Mouse (Mus musculus): ENCODE measurements around the gene 1110059E24Rik.
"Not testable (repeated sequence)": the region's sequence is repeated elsewhere in the genome, so short reads cannot be mapped to it uniquely, and the experiment has no call there.

1110059E24Rik gene

DNA sequence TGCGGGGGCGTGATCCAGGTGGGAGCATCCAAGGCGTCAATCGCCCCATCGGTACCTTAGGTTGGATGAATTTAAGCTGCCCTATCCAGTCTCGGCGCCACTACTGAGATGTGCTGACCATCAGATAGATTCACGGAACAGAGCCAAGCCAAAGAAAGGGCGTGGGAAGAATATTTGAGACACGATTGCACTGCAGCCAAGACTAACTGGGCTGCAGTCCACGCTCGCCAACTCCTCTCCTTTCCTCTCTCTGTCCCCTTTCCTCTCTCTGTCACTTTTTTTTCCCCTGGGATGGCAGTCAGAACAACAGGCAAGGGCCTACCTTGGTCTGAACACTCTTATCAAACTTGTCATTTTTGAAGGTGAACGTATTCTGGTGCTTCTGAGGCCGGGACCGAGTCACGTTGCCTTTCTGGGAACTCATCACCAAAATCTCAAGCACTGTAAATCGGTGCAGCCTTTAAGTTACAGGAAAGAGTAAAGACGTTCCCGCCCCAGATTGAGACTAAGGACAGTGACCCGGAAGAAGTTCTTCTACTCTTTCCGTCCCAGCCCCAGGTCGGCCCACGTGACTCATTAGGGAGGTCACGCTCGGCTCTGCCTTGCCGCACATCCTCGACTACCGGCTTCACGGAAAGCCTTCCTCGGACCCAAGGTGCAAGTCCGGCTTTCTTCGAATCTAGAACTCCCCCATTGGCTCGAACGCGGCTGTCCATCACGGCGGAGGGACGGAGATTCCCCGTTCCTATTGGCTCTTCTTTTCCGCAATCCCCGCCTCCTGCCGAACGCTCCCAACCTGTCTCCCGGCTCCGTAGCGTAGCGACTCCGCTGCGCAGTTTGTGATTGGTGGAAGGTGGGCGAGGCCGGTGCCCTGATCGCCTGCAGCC is at the start of gene 1110059E24Rik:
1110059E24Rik (minus strand) TSS at position 692 of the 887 bp plus-strand sequence.
- peak; percentile 97 to 99 for DNase-seq

DNA sequence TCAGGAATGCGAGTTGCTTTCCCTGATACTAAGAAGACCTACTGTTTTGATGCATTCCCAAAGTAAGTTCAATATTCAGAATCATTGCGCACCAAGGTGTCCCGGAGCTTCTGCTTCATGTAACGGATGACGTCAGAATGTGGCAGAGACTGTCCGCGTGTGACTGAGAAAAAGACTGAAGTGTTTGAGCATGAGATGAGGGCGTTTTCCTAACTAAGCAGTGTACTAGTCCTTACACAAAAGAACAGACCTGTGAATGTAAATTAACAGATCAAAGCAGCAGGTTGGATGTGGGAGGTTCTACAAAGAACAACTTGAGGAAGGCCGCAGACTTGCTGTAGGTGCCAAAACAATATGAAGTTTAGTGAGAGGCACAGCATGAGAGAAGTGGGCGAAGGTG is 28.2 kb upstream of the 1110059E24Rik start:
- DNase-seq: no peak

DNA sequence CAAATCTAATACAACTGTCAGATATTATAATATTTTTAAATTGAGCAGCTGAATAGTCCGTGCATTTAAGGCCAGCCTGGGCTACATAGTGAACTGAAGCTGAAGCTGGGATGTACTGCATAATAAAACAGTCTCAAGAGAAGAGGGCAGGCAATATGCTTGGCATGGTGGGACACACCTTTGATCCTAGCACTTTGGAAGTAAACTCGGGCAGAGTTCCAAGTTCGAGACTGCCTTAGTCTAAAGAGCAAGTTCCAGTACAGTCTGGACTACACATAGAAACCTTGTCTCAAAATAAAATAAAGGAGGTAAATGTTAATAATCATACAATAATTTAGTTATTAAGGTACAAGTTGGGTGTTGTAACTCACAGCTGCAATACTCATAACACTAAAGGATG is 27.3 kb upstream of the 1110059E24Rik start:
- DNase-seq: peak; percentile 42 to 53

DNA sequence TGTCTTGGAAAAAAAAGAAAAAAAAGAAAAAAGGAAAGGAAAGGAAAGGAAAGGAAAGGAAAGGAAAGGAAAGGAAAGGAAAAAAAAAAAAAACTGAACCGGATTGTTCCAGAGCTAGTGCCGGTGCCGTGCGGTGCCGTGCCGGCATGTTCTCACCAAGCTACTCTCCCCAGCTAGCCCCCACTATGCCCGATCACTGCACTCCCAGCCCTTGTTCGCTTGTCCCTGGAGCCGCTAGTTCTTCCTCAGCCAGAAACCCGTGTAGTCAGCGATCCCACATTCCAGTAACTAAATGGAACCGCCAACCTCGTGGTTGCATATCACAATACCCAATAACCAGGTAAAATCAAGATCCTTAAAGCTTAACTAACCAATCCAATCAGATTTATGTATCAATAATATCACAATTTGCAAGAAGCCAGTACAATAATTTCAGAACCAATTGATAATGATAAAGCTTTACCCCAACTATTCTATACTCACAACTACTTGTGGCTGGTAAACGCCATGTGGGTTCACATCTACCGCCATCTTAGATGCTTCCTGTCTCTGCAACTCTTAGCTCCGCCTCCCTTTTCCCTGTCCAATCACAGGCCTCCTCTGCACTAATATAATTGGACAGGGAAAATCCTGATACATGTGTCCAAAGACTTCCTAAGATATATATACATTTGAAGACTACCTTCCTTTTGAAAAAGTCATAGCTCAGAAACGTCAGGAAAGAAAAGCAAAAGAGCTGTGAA is 21.7 kb upstream of the 1110059E24Rik start:
- no peak for DNase-seq

DNA sequence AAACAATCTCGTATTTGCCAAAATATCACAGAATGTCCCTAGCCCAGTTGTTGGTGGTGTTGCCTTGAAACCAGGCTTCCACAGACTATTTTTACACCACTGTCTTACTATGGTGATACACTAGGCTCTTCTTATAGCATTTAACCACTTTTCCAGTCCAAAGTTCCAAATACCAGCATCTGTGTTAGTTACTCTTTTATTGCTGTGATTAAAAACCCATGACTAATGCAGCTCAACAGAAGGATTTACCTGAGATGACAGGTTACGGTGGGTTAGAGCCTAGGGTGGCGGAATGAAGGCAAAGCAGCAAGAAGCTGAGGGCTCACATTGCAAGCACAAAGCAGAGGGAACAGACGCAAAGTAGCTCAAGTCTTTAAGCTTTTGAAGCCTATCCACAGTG is 16.9 kb upstream of the 1110059E24Rik start:
- peak in 1 of 2 experiments; percentile 9 for DNase-seq

DNA sequence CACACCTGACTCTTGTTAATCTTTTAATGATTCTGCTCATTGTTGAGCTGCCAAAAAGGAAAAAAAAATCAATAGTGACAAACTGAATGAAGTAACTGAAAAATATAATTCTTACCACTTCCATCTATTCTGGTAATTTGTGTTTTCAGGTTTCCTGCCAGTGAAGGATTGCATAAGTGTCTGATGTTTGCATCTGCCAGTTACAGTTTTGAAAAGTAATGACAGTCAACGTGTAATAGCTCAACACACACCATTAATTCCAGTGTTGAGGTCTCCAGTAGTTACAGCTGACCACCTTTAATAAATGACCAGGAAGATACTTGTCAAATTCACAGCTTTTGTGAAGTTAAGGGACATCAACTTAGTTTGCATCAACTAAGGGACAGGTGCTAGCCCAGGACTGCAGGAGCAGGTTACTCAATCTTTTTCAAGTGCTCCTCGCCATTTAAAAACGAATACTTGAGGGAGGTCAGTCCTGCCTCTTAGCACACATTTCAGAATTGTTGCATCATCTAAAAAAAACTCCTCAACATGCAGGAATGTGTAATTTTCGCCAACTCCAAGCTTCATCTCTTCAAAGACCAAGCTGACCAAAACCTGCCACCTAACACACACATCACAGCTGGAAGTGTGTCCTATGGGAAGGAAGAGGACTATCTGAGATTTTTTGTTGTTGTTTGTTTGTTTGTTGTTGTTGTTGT is 11.1 kb upstream of the 1110059E24Rik start:
- DNase-seq: no peak

DNA sequence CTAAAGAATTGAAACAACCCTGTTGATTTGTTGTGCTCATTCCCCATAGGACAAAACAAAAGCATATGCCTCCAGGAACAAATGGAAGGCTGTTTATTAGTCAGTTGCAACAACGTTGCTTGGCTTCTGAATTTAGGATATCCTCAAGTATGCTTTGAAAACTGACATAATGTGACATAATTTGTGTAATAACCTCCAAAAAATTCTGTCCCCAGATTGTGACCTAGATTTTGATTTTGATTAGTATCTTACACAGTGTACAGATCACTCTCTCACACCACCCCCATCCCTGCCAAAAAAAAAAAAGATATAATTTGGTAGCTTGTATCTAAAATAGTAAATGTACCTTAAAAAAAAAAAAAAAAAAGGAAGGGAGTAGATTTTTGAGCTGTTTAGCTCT is 8.0 kb upstream of the 1110059E24Rik start:
- no peak for DNase-seq

DNA sequence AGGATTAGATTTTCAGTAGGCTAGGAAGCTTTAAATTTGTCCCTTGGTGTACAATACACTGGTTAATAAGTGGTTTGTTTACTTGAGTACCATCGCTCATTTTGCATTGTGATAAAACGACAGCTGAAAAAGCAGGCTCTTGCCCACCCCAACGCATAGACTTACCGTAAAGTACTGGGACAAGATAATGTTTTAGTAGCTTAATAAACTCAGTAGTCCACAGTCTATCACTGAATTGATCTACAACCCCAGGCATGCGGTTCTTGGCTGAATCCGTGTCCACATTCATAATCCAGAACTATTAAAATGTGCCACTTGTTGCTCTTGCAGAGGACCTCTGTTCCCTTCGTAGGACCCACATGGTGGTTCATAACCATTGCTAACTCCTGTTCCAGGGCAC is 2.0 kb upstream of the 1110059E24Rik start:
- DNase-seq: no peak

DNA sequence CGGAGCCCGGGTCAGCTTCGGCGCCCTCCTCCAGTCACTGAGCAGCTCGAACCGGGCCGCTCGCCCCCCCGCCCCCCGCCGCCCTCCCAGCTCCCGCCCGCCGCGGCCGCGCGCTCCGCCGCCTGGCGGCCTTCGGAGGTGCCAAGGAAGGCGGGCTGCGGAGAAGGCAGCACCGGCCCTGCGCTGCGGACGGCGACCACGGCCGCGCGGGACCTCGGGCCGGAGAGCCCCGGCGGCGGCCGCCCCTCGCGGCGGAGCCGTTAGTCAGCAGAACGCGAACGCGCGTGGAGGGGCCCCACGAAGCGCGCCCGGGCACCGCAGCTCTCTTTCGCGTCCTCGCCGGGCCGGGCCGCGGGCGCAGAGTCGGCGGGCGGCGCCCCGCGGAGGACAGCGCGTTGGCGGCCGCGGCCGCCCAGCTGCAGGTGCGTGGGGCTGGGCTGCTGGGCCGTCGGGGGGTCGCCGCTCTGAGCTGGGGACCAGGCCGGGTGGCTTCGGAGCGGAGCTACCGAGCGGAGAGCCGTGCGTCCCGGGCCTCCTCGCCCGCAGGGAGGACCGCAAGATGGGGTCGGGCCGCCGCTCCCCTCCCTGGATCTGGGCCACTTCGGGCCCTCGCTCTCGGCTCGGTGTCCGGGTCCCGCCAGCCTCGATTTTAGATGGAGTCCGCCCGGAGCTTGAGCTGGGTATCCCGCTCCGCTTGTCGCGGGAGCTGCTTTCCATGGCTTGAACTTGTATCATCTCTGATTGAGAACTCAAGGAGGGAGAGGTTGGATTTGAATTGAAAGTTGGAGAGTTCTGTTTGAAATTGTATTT is 601 bp upstream of the 1110059E24Rik start, which contains the start of gene Abhd17b:
Abhd17b (plus strand) TSS at position 14 of the 810 bp plus-strand sequence.
- peak; percentile 41 to 67 for DNase-seq

DNA sequence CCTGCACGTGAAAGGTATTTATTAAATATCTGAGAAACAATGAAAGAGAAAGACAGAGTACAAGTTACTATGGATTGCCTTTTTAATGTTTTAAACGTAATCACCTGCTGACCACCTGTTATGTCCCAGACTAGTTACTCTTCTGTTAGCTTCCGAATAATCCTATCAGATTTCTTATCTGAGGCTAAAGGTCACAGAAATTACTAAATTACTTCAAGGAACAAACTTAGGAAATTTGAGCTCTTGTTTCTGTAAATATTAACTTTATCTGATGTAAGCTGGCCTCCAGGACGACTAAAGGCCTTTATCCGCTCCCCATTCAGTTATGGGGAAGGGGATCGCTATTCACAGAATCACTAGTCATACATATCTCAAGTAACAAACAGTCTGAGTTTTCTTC is 1.1 kb downstream of the 1110059E24Rik start:
- no peak for DNase-seq

DNA sequence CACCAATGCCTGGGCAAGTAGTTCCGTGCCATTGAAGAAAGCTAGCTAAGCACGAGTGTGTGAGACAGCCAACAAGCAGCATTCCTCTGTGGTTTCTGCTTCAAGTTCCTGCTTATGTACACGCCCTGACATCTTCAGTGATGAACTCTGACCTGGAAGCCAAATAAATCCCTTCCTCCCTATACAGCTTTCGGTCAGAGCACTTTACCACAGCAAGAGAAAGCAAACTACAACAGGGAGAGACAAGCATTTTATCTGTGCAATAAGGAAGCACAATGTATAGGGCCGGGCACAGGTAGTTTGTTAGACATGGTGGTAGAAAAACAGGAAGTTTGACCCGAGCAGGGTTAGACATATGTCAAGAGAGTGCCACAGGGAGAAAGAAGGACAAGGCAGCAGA is 6.6 kb downstream of the 1110059E24Rik start:
- DNase-seq: no peak

DNA sequence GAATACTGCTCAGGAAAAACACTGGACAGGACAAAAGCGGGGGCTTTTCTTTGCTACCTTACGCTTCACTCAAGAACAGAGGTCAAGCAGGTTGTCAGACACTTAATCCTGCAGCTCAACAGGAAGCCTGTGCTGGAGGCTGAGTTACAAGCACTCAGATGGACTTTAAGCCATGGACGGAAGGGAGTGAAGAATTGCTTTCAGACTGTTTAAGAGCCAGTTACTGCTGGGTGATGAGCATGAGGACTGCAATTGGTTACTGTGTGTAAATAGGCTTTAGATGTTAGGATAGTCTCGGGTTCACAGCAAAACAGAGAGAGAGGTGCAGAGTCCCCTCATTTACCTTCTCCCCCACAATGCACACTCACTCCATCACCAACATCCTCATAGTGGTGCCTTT is 7.5 kb downstream of the 1110059E24Rik start:
- DNase-seq: no peak

DNA sequence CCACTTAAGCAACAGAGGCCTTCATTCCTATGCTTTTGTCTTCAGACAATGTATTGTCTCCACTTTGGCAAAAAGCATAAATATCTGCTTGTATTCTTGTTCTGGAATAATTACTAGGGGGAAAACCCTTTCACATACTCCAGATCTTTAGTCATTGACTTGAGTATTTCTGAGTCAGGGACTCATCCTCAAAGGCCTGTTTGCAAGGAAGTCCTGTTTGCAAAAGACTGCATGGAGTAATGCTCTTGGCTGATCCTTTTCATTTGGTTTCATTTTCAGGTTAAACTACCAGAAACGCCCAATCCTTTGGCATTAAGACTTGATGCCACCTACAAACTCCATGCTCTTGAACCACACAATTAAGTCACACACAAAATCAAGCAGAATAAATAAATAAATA is 8.8 kb downstream of the 1110059E24Rik start:
- DNase-seq: no peak

DNA sequence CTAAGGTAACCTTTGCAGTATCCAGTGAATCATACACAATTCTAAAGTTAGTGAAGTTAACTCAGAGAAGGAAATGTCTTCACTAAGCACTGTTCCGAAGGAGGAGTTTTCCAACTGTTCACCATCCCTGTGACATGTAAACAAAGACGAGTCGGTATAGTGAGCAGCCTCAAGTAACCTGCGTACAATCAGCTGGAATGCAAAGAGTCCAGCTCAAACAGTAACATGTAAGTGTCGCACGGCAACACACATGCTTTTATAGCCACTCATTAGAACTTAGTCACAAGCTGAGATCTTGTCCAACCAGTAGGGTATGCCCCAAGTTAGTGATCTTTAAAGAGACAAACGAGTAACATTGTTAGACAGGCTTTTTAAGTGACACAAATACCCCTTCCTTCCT is 15.1 kb downstream of the 1110059E24Rik start:
- no peak for DNase-seq

DNA sequence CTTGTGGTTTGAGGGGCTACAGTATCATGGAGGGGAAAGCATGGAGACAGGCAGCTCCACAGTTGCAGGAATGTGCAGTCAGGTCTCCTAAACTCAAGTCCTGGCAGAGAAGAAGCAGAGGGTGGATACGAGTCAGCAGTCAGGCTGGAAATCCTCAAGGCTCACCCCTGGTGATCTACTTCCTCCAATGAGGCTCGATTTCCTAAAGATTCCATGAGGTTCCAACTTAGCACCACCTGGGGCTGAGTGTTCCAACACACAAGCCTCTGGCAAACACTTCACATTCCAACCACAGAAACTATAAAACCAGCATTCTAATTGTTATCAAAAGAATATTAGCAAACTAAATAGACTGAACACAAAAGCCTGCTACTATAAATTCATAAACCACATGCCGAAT is 15.9 kb downstream of the 1110059E24Rik start:
- no peak for DNase-seq

DNA sequence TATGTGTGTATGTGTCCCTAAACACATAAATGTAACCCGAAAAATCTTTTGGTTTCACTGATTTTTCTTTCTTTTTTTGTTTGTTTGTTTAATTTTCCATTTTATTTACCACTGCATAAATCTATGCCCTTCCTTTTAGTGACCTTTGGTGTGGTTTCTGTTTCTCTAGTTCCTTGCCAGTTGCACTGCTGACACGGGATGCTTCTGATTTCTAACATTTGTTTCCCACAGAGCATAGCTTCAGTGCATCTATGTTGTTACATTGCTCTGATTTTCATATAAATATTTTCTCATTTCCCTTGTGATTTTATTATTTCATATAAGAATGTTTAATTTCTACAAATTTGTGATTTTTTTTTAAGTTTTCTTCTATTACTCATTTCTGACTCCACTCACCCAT is 17.4 kb downstream of the 1110059E24Rik start:
- DNase-seq: no peak

DNA sequence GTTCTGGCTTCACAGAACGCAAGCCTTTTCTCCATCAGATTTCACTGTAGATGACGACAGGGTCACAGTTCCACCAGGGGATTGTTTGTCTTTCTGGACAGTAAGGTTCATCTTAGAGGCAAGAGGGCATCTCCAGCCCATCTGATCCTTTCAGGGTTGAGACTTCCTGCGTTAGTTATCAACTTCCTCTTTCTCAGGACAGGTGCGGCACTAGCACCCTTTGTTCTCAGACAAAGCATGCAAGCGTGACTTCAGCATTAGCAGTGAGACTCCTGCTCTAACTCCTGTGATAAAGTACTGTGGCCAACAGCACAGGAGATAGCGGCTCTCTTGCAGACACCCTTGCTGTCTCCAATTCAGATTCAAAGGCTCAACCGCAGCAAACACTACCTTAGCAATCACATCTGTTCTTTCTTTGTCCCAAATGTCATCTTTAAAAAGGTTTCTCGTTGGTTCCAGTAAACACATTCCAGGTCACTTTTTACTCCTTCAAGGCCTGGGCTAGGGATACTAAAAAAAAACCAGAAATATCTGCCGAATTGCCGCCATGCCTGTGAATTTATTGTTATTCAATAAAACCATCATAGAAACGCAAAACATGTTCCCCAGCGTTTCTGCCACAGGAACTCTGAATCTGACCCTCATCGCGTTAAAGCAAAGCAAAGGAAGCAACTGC is 22.0 kb downstream of the 1110059E24Rik start:
- peak in 1 of 2 experiments; percentile 54 for DNase-seq

DNA sequence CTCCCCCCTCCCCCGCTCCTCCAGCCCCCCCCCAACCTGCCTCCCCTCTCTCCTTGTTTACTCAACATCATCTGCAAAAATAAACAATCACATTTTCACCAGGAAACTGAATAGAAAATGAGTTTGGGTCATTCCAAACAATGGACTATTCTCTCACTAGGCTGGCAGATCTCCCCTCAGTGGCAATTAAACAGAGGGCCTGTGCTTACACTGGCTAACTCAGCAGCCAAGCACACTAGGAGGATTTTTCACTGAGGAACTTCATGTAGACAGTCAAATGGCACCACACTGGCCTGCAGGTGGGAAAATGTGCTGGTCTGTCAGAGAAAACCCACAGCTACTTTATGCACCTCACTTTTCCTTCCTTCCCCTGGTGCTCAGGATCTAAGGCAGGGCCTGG is 23.3 kb downstream of the 1110059E24Rik start:
- no peak for DNase-seq

DNA sequence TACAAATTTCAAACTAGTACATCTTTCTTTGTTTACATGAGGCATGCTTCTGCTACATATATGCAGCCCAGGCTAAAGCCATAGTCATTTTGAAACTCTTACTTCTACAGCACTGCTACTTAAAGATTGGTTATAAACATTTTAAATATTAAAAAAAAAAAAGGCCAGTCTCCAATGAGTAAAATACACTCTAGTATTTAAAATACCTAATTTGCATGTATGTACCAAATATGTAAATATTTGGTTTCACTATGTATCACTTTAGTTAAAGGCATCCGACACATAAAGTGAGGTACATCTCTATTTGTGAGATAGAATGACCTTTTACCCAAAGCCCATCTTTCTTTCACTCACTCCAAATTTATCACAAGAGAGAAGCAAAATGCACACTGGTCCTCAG is 23.7 kb downstream of the 1110059E24Rik start:
- no peak for DNase-seq

DNA sequence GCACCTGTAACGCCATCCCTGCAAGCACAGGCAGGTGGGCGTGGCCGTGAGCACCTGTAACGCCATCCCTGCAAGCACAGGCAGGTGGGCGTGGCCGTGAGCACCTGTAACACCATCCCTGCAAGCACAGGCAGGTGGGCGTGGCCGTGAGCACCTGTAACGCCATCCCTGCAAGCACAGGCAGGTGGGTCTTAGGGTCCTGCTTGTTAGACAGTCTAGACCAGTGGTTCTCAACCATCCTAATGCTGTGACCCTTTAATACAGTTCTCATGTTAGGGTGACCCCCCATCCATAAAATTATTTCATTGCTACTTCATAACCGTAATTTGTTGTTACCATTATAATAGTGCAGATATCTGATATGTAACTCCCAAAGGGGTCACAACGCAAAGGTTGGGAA is 24.3 kb downstream of the 1110059E24Rik start:
- not testable (repeated sequence) for DNase-seq

DNA sequence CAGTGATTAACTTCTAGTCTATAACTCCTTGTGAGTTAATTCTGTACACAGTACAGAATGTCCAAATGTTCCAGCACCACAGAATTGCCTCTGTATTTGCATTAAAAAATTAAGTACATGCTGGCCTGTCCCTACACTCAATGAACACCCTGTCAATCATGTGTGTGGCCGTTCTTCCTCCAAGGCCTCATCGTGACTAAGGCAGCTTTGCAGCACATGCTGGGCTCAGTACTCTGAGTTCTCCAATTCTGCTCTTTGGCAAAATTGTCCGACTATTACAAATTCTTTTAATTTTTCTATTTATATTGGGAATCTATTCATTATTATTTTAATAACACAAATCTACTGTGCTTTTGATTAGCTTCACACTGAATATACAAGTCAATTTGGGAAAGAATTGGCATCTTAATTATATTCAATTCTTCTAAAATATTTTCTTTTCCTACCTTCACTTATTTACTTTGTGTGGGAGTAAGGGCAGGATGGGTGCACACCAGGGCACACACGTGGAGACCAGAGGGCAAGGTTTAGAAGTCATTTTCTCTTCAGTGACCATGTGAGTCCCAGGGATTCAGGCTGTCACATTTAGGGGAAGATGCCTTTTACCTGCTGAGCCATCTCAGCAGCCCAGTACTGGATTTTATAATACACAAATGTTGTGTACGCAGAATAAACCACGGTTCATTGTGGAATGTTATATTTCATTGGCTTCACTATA is 26.3 kb downstream of the 1110059E24Rik start:
- no peak for DNase-seq

All from kidney, postnatal 36 days (tissue).